Mouse (Mus musculus) intestine, embryonic 16.5 days (tissue): ENCODE data around the gene Bend5. TPM values are rescaled to one million over a fixed set of nuclear protein-coding genes. Genes with fewer than 3 reads are reported as not detected.
A peak's percentile ranks its signal among the peaks of the same experiment; 100 is the strongest.

ENCODE experiments used
- ATAC-seq: fragments of 200-750 bp; cut with Nextera tagmentation; 2 replicates; pipeline ENCODE4 v1.8.0; 2017; ENCODE audit warnings: moderate TSS enrichment, moderate library complexity
- H3K27ac ChIP-seq: fragments of 300-500 bp; sonication (generic); 2 replicates; pipeline ENCODE4 v1.5.1; 2014; ENCODE audit warnings: mild to moderate bottlenecking, low read length
- H3K27me3 ChIP-seq: fragments of 300-500 bp; sonication (generic); replicated peaks from 2 replicates; pipeline ENCODE4 v1.6.1; 2014; ENCODE audit warnings: low read length, control low read depth, mixed read lengths; ENCODE audit not compliant: control insufficient read depth, insufficient read depth
- H3K36me3 ChIP-seq: fragments of 300-500 bp; sonication (generic); 2 replicates; pipeline ENCODE4 v1.6.1; 2014; ENCODE audit warnings: low read length, control low read depth; ENCODE audit not compliant: control insufficient read depth, insufficient read depth
- H3K4me1 ChIP-seq: fragments of 300-500 bp; sonication (generic); 2 replicates; pipeline ENCODE4 v1.6.1; 2014; ENCODE audit warnings: low read length, control low read depth, mixed read lengths; ENCODE audit not compliant: control insufficient read depth, insufficient read depth
- H3K4me2 ChIP-seq: fragments of 300-500 bp; sonication (generic); 2 replicates; pipeline ENCODE4 v1.6.1; 2014; ENCODE audit warnings: low read depth, low read length, control low read depth
- H3K4me3 ChIP-seq: fragments of 300-500 bp; sonication (generic); 2 replicates; pipeline ENCODE4 v1.5.1; 2014; ENCODE audit warnings: mild to moderate bottlenecking, low read length
- H3K9ac ChIP-seq: fragments of 300-500 bp; sonication (generic); 2 replicates; pipeline ENCODE4 v1.6.1; 2014; ENCODE audit warnings: low read depth, low read length
- H3K9me3 ChIP-seq: fragments of 300-500 bp; sonication (generic); 2 replicates; pipeline ENCODE4 v1.6.1; 2016; ENCODE audit warnings: low read length, control low read depth; ENCODE audit not compliant: control insufficient read depth
- WGBS: fragments of 180-500 bp; shearing (Covaris S2); extraction: QIAGEN DNeasy Blood & Tissue Kit; methylation state at CpG from one replicate; pipeline ENCODE4 v1.1.7; 2014; 5-methylcytosine and 5-hydroxymethylcytosine counted together
- polyA plus RNA-seq: library from polyadenylated mRNA; unstranded; fragments of >200 nt; fragmentation: Nextera tagmentation; extraction: Ambion mirVana; gene quantifications from 2 replicates; pipeline ENCODE4 v1.2.1, GENCODE M21; 2015

Bend5 gene
- polyA plus RNA-seq, 1 experiment from 2014 or later = 29.5 TPM

GRCm38 (mm10) chr4:111469847-111470246, 55.0 kb downstream of the Bend5 start:
- Histone ChIP-seq H3K27ac (no peak overlapping the region), H3K4me1 (no peaks in the 10 kb centered on the region), H3K36me3 (no peaks in the 10 kb centered on the region), H3K9me3 (no peaks in the 10 kb centered on the region), H3K9ac (no peak overlapping the region), H3K4me2 (no peak overlapping the region), H3K27me3 (no peaks in the 10 kb centered on the region), H3K4me3 (no peak overlapping the region)
- WGBS = 78% methylated on average over 2 of the region's 2 CpGs
- ATAC-seq = no peak

DNA sequence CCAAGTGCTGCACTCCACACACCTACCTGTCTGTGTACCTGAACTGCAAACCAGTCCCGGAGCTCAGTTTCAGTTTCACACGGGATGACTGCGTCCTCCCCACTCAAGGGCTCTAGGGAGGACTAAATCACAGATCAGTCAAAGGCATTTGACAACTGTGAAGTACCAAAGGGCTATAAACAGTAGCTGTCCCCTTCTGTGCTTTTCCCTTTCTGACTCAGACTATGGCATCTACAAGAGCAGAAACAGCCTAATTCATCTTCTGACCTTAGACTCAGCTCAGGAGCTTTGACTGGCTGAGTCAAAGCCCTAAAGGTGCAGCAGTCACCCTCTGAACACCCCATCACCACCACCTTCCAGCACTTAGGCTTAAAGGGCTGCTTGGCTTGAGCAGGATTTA, 56.9 kb downstream of the Bend5 start:
- 73% methylated on average over 3 of the region's 3 CpGs for WGBS
- no peaks in the 10 kb centered on the region for H3K27me3 ChIP-seq
- no peaks in the 10 kb centered on the region for H3K9me3 ChIP-seq
- ATAC-seq = no peak
- no peak overlapping the region for H3K4me3 ChIP-seq
- no peak overlapping the region for H3K4me2 ChIP-seq
- no peaks in the 10 kb centered on the region for H3K36me3 ChIP-seq
- H3K27ac ChIP-seq = no peak overlapping the region
- H3K9ac ChIP-seq = no peak overlapping the region
- no peaks in the 10 kb centered on the region for H3K4me1 ChIP-seq

DNA sequence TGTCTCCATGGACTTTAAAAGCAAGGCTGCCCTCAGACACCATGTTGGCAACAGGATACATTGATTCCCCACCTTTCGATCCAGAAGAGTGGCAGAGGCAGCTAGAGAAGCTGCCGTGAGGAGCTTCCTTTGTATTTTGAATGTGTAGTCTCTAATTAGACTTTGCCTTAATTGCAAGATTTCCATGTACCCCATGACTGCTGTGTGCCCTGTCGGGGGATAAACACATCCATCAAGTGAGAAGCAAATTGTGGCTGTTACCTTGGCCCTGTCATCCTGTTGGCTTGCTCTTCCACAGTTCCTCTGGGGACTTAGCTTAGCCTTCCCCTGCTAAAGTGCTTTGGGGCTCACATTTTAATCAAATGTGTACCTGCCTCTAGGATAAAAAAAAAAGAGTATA, 57.7 kb downstream of the Bend5 start:
- Histone ChIP-seq H3K27me3 (no peaks in the 10 kb centered on the region), H3K4me1 (no peaks in the 10 kb centered on the region), H3K36me3 (no peaks in the 10 kb centered on the region), H3K4me3 (no peak overlapping the region), H3K27ac (no peak overlapping the region), H3K9ac (no peak overlapping the region), H3K9me3 (no peaks in the 10 kb centered on the region), H3K4me2 (no peak overlapping the region)
- no peak for ATAC-seq
- WGBS = 71% methylated on average over 3 of the region's 3 CpGs

DNA sequence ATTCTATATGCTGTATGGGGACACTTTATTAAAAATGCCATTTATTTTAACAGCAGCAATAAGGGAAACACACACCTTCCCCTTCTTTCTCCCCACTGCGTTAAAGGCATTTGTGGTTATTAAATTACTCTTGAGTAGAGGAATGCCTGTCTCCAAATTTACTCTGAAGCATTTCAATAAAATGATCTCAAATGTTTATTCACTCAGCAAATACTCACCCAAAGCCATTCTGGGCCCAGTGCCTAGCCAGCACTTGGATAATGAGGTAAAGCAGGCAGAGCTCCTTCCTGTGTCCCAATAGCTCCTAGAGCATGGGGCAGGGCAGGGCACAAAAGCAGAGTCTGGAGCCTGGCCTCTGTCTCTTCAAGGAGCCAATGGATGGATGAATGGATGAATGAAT, 58.2 kb downstream of the Bend5 start:
- Histone ChIP-seq H3K9ac (no peak overlapping the region), H3K27me3 (no peaks in the 10 kb centered on the region), H3K4me1 (no peaks in the 10 kb centered on the region), H3K9me3 (no peaks in the 10 kb centered on the region), H3K27ac (no peak overlapping the region), H3K4me2 (no peak overlapping the region), H3K4me3 (no peak overlapping the region), H3K36me3 (no peaks in the 10 kb centered on the region)
- ATAC-seq = no peak
- WGBS = 67% methylated on average over 1 of the region's 1 CpGs

DNA sequence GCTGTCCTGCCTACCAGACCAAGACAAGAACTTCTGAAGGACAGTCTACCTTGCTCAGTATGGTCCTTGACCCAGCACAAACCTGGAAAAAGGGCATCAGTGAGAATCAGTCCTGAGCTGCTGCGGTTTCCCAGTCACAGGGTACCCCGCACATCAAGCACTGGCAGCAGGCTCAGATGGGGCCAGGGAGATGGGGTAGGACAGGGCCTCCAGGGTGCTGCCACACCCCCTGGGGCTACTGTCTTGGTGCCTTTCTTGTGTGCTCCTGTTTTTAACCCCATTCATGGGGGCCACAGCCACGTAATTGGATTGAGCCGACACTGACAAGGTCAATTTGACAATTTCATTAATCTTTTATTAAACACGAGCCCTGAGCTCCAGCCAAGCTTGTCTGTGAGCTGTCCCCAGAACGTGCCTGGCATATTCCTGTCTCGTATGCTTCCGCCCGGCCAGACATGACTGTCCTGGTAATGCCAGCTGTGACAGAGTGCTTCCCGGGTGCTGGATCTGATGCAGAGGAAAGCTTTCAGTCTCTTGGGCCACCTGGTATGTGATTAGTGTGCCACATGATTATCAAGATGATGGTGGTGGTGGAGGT, 60.7 kb downstream of the Bend5 start:
- ATAC-seq = no peak

DNA sequence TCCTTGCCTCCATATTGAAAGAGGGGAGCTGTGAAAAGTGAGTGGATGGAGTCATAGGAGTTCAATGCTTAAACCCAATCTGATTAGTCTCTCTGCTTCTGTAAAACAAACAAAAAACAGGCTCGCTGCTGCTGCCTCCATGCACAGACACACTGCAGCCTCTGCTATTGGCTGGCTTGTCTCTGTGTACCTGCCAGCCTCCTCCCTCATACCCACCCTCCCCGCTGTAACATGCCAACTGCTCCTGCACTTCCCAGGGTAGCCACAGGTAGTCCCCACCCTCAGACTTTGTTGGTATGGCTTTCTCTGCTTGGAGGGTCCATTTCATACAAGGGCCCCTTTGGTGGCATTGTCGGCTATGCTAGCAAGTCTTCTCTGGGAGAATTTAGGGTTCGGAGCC, 62.7 kb downstream of the Bend5 start:
- no peak for ATAC-seq
- Histone ChIP-seq H3K4me2 (no peak overlapping the region), H3K4me3 (no peak overlapping the region), H3K27me3 (no peaks in the 10 kb centered on the region), H3K9ac (no peak overlapping the region), H3K9me3 (no peaks in the 10 kb centered on the region), H3K27ac (no peak overlapping the region), H3K36me3 (no peaks in the 10 kb centered on the region), H3K4me1 (no peaks in the 10 kb centered on the region)
- 49% methylated on average over 4 of the region's 4 CpGs for WGBS

More for the DNA sequence above, 60.7 kb downstream of the Bend5 start:
- no peaks in the 10 kb centered on the region for H3K27me3 ChIP-seq
- no peak overlapping the region for H3K4me3 ChIP-seq
- WGBS = 68% methylated on average over 10 of the region's 10 CpGs
- H3K9ac ChIP-seq = no peak overlapping the region
- H3K4me1 ChIP-seq = no peaks in the 10 kb centered on the region
- no peaks in the 10 kb centered on the region for H3K9me3 ChIP-seq
- no peak overlapping the region for H3K27ac ChIP-seq
- H3K36me3 ChIP-seq = no peaks in the 10 kb centered on the region
- H3K4me2 ChIP-seq = no peak overlapping the region

DNA sequence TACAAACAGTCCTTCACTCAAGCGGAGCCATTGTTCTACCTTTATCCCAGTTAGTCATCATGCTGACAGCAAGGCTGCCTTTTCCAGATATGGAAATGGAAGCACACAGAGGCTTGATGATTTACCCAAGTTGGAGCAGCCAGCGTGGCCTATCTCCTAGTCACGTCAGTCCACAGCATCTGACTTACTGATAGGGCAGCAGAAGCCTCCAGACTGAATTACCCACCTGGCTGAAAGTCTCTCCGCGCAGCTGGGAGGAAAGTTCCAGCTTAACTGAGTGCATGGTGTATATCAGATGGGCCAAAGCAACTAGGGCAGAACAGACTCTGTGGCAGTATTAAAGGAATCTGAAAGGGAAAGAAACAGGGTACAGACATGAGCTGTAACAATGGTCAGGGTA, 68.7 kb downstream of the Bend5 start:
- Histone ChIP-seq H3K9ac (no peak overlapping the region), H3K27me3 (no peaks in the 10 kb centered on the region), H3K27ac (no peak overlapping the region), H3K36me3 (no peaks in the 10 kb centered on the region), H3K9me3 (no peaks in the 10 kb centered on the region), H3K4me3 (no peak overlapping the region), H3K4me2 (no peak overlapping the region), H3K4me1 (peaks cover 7% of the 10 kb centered on the region)
- ATAC-seq = peak; percentile 78
- 64% methylated on average over 5 of the region's 5 CpGs for WGBS

DNA sequence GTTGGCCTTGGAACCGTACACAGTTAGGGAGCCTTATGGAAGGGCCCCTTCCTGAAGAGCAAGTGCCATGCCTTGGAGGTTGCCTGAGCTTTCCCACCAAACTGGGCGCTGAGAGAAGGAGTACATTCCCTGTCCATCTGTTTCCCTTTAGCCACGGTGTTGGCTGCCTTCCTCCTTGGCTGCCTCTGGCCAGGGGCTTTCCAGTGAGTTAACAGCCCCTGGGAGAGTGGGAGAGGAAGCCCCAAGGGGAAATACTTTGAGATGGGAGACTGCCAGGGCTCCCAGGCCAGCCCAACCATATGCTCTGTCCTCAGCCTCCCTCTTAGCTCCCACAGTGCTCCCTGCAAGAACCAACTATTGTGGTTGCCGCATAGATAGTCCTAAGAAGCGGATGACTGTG, 70.4 kb downstream of the Bend5 start:
- H3K4me3 ChIP-seq = no peak overlapping the region
- H3K36me3 ChIP-seq = no peaks in the 10 kb centered on the region
- 61% methylated on average over 5 of the region's 5 CpGs for WGBS
- H3K9ac ChIP-seq = no peak overlapping the region
- no peak overlapping the region for H3K27ac ChIP-seq
- H3K4me1 ChIP-seq = peaks cover 7% of the 10 kb centered on the region
- ATAC-seq = no peak; the same call in 1 of the 2 replicates
- no peaks in the 10 kb centered on the region for H3K27me3 ChIP-seq
- no peaks in the 10 kb centered on the region for H3K9me3 ChIP-seq
- H3K4me2 ChIP-seq = no peak overlapping the region

DNA sequence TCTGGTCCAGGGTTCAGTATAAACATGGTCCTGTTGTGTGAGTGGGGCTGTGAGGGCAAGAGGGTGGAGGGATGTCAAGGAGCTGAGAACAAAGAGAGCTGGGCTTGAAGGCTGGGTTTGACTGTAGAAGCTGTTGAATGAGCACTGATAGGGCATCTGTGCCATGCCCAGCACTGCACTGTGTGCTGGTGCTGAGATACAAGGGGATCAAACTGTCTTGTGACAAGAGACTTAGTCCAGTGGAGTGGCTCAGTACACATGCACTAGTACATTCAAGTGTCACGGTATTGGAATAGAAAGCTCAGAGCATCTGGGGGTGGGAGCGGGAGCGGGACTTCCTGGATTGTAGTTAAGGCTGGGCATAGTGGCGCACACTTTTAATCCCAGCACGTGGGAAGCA, 71.4 kb downstream of the Bend5 start:
- WGBS = 69% methylated on average over 5 of the region's 5 CpGs
- no peak overlapping the region for H3K9ac ChIP-seq
- H3K9me3 ChIP-seq = no peaks in the 10 kb centered on the region
- no peaks in the 10 kb centered on the region for H3K27me3 ChIP-seq
- H3K4me1 ChIP-seq = peaks cover 7% of the 10 kb centered on the region
- no peak overlapping the region for H3K4me3 ChIP-seq
- no peaks in the 10 kb centered on the region for H3K36me3 ChIP-seq
- no peak for ATAC-seq
- H3K27ac ChIP-seq = no peak overlapping the region
- no peak overlapping the region for H3K4me2 ChIP-seq

DNA sequence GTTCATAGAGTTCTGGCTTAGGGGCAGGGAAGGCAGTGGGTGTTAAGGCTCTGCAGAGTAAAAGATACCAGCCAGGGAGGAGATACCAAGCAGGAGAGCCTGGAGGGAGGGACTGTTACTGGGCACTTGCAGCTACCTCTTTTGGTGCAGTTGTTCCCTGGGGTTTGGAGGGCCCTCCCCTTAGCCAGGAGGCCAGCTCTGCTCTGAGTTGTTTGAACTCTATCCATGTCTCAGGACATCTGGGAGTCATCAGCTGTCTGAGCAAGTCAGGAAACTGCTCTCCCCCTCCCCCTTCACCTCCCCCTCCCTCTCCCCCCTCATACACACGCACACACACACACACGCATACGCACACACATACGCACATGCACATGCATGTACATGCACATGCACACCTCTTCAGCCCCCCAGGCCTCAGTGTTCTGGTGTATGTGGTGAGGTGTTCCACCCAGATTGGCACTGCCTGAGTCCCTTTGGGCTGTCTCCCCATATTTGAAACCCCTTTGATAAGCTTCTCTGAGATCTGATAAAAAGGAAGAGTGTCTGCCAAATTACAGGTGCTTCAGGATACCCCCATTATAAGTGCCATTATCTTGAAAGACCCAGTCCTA, 72.5 kb downstream of the Bend5 start:
- no peak overlapping the region for H3K4me3 ChIP-seq
- no peak overlapping the region for H3K9ac ChIP-seq
- no peaks in the 10 kb centered on the region for H3K27me3 ChIP-seq
- 72% methylated on average over 4 of the region's 4 CpGs for WGBS
- no peaks in the 10 kb centered on the region for H3K36me3 ChIP-seq
- no peak overlapping the region for H3K27ac ChIP-seq
- no peak for ATAC-seq
- H3K9me3 ChIP-seq = no peaks in the 10 kb centered on the region
- H3K4me2 ChIP-seq = no peak overlapping the region
- H3K4me1 ChIP-seq = peaks cover 7% of the 10 kb centered on the region
